Mouse (Mus musculus) kidney, embryonic 16.5 days (tissue): ENCODE data around the gene Ctc1. TPM values are rescaled to one million over a fixed set of nuclear protein-coding genes. Genes with fewer than 3 reads are reported as not detected.

Experiments
- ATAC-seq: fragments of 200-750 bp; cut with Nextera tagmentation; 2 replicates; pipeline ENCODE4 v1.8.0; 2017; ENCODE audit warnings: moderate TSS enrichment; ENCODE audit not compliant: low FRiP score, low TSS enrichment
- H3K27ac ChIP-seq: fragments of 300-500 bp; sonication (generic); 2 replicates; pipeline ENCODE4 v1.5.1; 2014; ENCODE audit warnings: low read length
- H3K27me3 ChIP-seq: fragments of 300-500 bp; sonication (generic); 2 replicates; pipeline ENCODE4 v1.6.1; 2014; ENCODE audit warnings: low read length, control low read depth, mixed read lengths; ENCODE audit not compliant: insufficient read depth
- H3K36me3 ChIP-seq: fragments of 300-500 bp; sonication (generic); 2 replicates; pipeline ENCODE4 v1.6.1; 2014; ENCODE audit warnings: low read length, control low read depth, mixed read lengths; ENCODE audit not compliant: insufficient read depth
- H3K4me1 ChIP-seq: fragments of 300-500 bp; sonication (generic); 2 replicates; pipeline ENCODE4 v1.6.1; 2014; ENCODE audit warnings: low read length, control low read depth, mixed read lengths; ENCODE audit not compliant: insufficient read depth
- H3K4me2 ChIP-seq: fragments of 300-500 bp; sonication (generic); replicated peaks from 2 replicates; pipeline ENCODE4 v1.6.1; 2014; ENCODE audit warnings: low read depth, low read length
- H3K4me3 ChIP-seq: fragments of 300-500 bp; sonication (generic); 2 replicates; pipeline ENCODE4 v1.5.1; 2014; ENCODE audit warnings: mild to moderate bottlenecking, low read length
- H3K9ac ChIP-seq: fragments of 300-500 bp; sonication (generic); replicated peaks from 2 replicates; pipeline ENCODE4 v1.6.1; 2014; ENCODE audit warnings: low read length
- H3K9me3 ChIP-seq: fragments of 300-500 bp; sonication (generic); 2 replicates; pipeline ENCODE4 v1.6.1; 2016; ENCODE audit warnings: low read length, control low read depth
- WGBS: fragments of 180-500 bp; shearing (Covaris S2); extraction: QIAGEN DNeasy Blood & Tissue Kit; methylation state at CpG from one replicate; pipeline ENCODE4 v1.1.7; 2014; 5-methylcytosine and 5-hydroxymethylcytosine counted together
- polyA plus RNA-seq: library from polyadenylated mRNA; unstranded; fragments of >200 nt; fragmentation: Nextera tagmentation; extraction: Ambion mirVana; gene quantifications from 2 replicates; pipeline ENCODE4 v1.2.1, GENCODE M21; 2015

Gene Ctc1
- polyA plus RNA-seq, 1 experiment from 2014 or later = 64.1 TPM

GRCm38 (mm10) chr11:69064259-69065133 lies 48.8 kb downstream of the Ctc1 start:
- Histone ChIP-seq H3K4me2 (peak overlapping the region; percentile 85), H3K9ac (peak overlapping the region; percentile 71), H3K27me3 (no peaks in the 10 kb centered on the region), H3K9me3 (no peaks in the 10 kb centered on the region), H3K4me1 (peaks cover 36% of the 10 kb centered on the region), H3K27ac (peak overlapping the region; percentile 79; the same call in 1 of the 2 replicates), H3K4me3 (peak overlapping the region; percentile 79), H3K36me3 (no peaks in the 10 kb centered on the region)
- ATAC-seq = no peak
- WGBS = 57% methylated on average over 9 of the region's 9 CpGs

GRCm38 (mm10) chr11:69065394-69065925 lies 49.7 kb downstream of the Ctc1 start:
- peak overlapping the region; percentile 85 for H3K4me2 ChIP-seq
- H3K27ac ChIP-seq = no peak overlapping the region
- no peaks in the 10 kb centered on the region for H3K27me3 ChIP-seq
- no peak overlapping the region for H3K9ac ChIP-seq
- no peaks in the 10 kb centered on the region for H3K9me3 ChIP-seq
- H3K4me3 ChIP-seq = no peak overlapping the region
- H3K36me3 ChIP-seq = no peaks in the 10 kb centered on the region
- WGBS = 76% methylated on average over 3 of the region's 3 CpGs
- H3K4me1 ChIP-seq = peaks cover 39% of the 10 kb centered on the region
- ATAC-seq = no peak

- 2% methylated on average over 29 of the region's 29 CpGs for WGBS
- Histone ChIP-seq H3K36me3 (no peaks in the 10 kb centered on the region), H3K9ac (peak overlapping the region; percentile 57), H3K9me3 (no peaks in the 10 kb centered on the region), H3K4me1 (peaks cover 35% of the 10 kb centered on the region), H3K4me3 (peak overlapping the region; percentile 46), H3K27ac (no peak overlapping the region), H3K27me3 (no peaks in the 10 kb centered on the region), H3K4me2 (peak overlapping the region; percentile 85)
- ATAC-seq = no peak
Measured at GRCm38 (mm10) chr11:69066163-69066861, 50.6 kb downstream of the Ctc1 start.

GRCm38 (mm10) chr11:69066956-69067355 lies 51.2 kb downstream of the Ctc1 start:
- H3K4me3 ChIP-seq = peak overlapping the region; percentile 46
- no peaks in the 10 kb centered on the region for H3K9me3 ChIP-seq
- no peaks in the 10 kb centered on the region for H3K27me3 ChIP-seq
- WGBS = 10% methylated on average over 8 of the region's 8 CpGs
- peak overlapping the region; percentile 85 for H3K4me2 ChIP-seq
- H3K4me1 ChIP-seq = peaks cover 34% of the 10 kb centered on the region
- H3K27ac ChIP-seq = peak overlapping the region; percentile 27; the same call in 1 of the 2 replicates
- no peak overlapping the region; the same call in 1 of the 2 replicates for H3K9ac ChIP-seq
- ATAC-seq = no peak
- H3K36me3 ChIP-seq = no peaks in the 10 kb centered on the region

GRCm38 (mm10) chr11:69067601-69068000 lies 51.9 kb downstream of the Ctc1 start:
- ATAC-seq = no peak
- Histone ChIP-seq H3K27me3 (no peaks in the 10 kb centered on the region), H3K36me3 (no peaks in the 10 kb centered on the region), H3K9me3 (no peaks in the 10 kb centered on the region), H3K4me1 (peaks cover 37% of the 10 kb centered on the region), H3K27ac (peak overlapping the region; percentile 27; the same call in 1 of the 2 replicates), H3K9ac (no peak overlapping the region), H3K4me2 (no peak overlapping the region), H3K4me3 (peak overlapping the region; percentile 46; the same call in 1 of the 2 replicates)
- 62% methylated on average over 6 of the region's 6 CpGs for WGBS

GRCm38 (mm10) chr11:69070093-69070492 lies 54.4 kb downstream of the Ctc1 start:
- no peaks in the 10 kb centered on the region for H3K9me3 ChIP-seq
- peak overlapping the region; percentile 81 for H3K9ac ChIP-seq
- ATAC-seq = no peak
- H3K4me2 ChIP-seq = peak overlapping the region; percentile 68
- peak overlapping the region; percentile 56 for H3K4me3 ChIP-seq
- 1% methylated on average over 13 of the region's 13 CpGs for whole genome bisulfite sequencing
- H3K4me1 ChIP-seq = peaks cover 32% of the 10 kb centered on the region
- H3K36me3 ChIP-seq = no peaks in the 10 kb centered on the region
- H3K27ac ChIP-seq = peak overlapping the region; percentile 91
- H3K27me3 ChIP-seq = no peaks in the 10 kb centered on the region

GRCm38 (mm10) chr11:69070590-69071222 lies 55.0 kb downstream of the Ctc1 start, which contains the start of gene Tmem107:
TSS of gene Tmem107 (plus strand) at chr11:69070806.
- peak within 1 kb of the TSS; percentile 91 for H3K27ac ChIP-seq
- peak within 1 kb of the TSS; percentile 68 for H3K4me2 ChIP-seq
- WGBS = 0% methylated on average over 47 of the region's 47 CpGs
- ATAC-seq = peak; percentile 89
- H3K4me1 ChIP-seq = peaks cover 31% of the 10 kb centered on the region
- H3K4me3 ChIP-seq = peak within 1 kb of the TSS; percentile 56
- peak within 1 kb of the TSS; percentile 81 for H3K9ac ChIP-seq
- no peaks in the 10 kb centered on the region for H3K36me3 ChIP-seq
- H3K9me3 ChIP-seq = no peaks in the 10 kb centered on the region
- no peaks in the 10 kb centered on the region for H3K27me3 ChIP-seq

- Histone ChIP-seq H3K9me3 (no peaks in the 10 kb centered on the region), H3K9ac (peak overlapping the region; percentile 81), H3K4me1 (peaks cover 26% of the 10 kb centered on the region), H3K27ac (peak overlapping the region; percentile 59), H3K4me3 (peak overlapping the region; percentile 56), H3K36me3 (no peaks in the 10 kb centered on the region), H3K27me3 (no peaks in the 10 kb centered on the region), H3K4me2 (peak overlapping the region; percentile 68)
- WGBS = 22% methylated on average over 9 of the region's 9 CpGs
- no peak for ATAC-seq
Measured at GRCm38 (mm10) chr11:69071262-69071661, 55.6 kb downstream of the Ctc1 start.

- peaks cover 18% of the 10 kb centered on the region for H3K4me1 ChIP-seq
- H3K27me3 ChIP-seq = no peaks in the 10 kb centered on the region
- no peaks in the 10 kb centered on the region for H3K9me3 ChIP-seq
- H3K4me2 ChIP-seq = peak overlapping the region; percentile 55
- no peaks in the 10 kb centered on the region for H3K36me3 ChIP-seq
- ATAC-seq = no peak
- WGBS = 87% methylated on average over 11 of the region's 11 CpGs
- peak overlapping the region; percentile 41 for H3K4me3 ChIP-seq
- H3K27ac ChIP-seq = peak overlapping the region; percentile 94
- H3K9ac ChIP-seq = peak overlapping the region; percentile 69
Measured at GRCm38 (mm10) chr11:69072234-69072633, 56.5 kb downstream of the Ctc1 start.
